Mouse (Mus musculus): Measurements from ENCODE around the gene Bcan. TPM values are rescaled to one million over a fixed set of nuclear protein-coding genes. Genes with fewer than 3 reads are reported as not detected.

The Bcan gene
- polyA plus RNA-seq, 2 experiments = not detected

- no peak for DNase-seq (ENCODE audit: low read depth in 3 of 3, low spot score in 3 of 3)
- ATAC-seq (ENCODE audit: insufficient read depth) = no peak
- Histone ChIP-seq H3K36me3 (replicated peaks; ENCODE audit: control insufficient read depth, insufficient read depth, low read depth) (peaks cover 15% of the 10 kb centered on the region), H3K4me3 (ENCODE audit: insufficient read depth in 1 of 2, low read depth in 2 of 2, low read length in 2 of 2) (no peak overlapping the region), H3K4me1 (replicated peaks; ENCODE audit: control insufficient read depth in 2 of 2, insufficient read depth in 2 of 2, low read length in 1 of 2) (no peaks in the 10 kb centered on the region), H3K4me2 (ENCODE audit: low read depth) (no peak overlapping the region), H3K27ac (no peak overlapping the region), H3K27me3 (ENCODE audit: control insufficient read depth, insufficient read depth, low read length) (peaks cover 56% of the 10 kb centered on the region), H3K9ac (replicated peaks) (no peak overlapping the region), H3K9me3 (ENCODE audit: control insufficient read depth, low read length) (no peaks in the 10 kb centered on the region)
- TF ChIP-seq CTCF (IDR thresholded peaks at IDR 0.05; ENCODE audit: low read depth) = no peak
- no peak for TF ChIP-seq EP300 (IDR thresholded peaks at IDR 0.05; ENCODE audit: low read depth)
- WGBS (ENCODE audit: insufficient replicate concordance) = 24% methylated on average over 12 of the region's 12 CpGs
Measured at GRCm38 (mm10) chr3:87945781-87946540, 54.1 kb downstream of the Bcan start.

- 30% methylated on average over 4 of the region's 4 CpGs for WGBS (ENCODE audit: insufficient replicate concordance)
Measured at GRCm38 (mm10) chr3:87944838-87945600, 55.0 kb downstream of the Bcan start.

GRCm38 (mm10) chr3:87943586-87943985 lies 56.4 kb downstream of the Bcan start:
- Histone ChIP-seq H3K27ac (no peak overlapping the region), H3K9ac (replicated peaks) (no peak overlapping the region), H3K36me3 (replicated peaks; ENCODE audit: control insufficient read depth, insufficient read depth, low read depth) (peaks cover 37% of the 10 kb centered on the region), H3K4me3 (ENCODE audit: insufficient read depth in 1 of 2, low read depth in 2 of 2, low read length in 2 of 2) (no peak overlapping the region), H3K27me3 (ENCODE audit: control insufficient read depth, insufficient read depth, low read length) (peaks cover 32% of the 10 kb centered on the region), H3K9me3 (ENCODE audit: control insufficient read depth, low read length) (no peaks in the 10 kb centered on the region), H3K4me1 (replicated peaks; ENCODE audit: control insufficient read depth in 2 of 2, insufficient read depth in 2 of 2, low read length in 1 of 2) (no peaks in the 10 kb centered on the region), H3K4me2 (ENCODE audit: low read depth) (no peak overlapping the region)
- TF ChIP-seq CTCF (IDR thresholded peaks at IDR 0.05; ENCODE audit: low read depth) = no peak
- no peak for TF ChIP-seq EP300 (IDR thresholded peaks at IDR 0.05; ENCODE audit: low read depth)
- ATAC-seq (ENCODE audit: insufficient read depth) (no peak), DNase-seq (ENCODE audit: low read depth in 3 of 3, low spot score in 3 of 3) (no peak)
- 73% methylated on average over 7 of the region's 7 CpGs for WGBS (ENCODE audit: insufficient replicate concordance)

More at GRCm38 (mm10) chr3:87944838-87945600, 55.0 kb downstream of the Bcan start:
- peaks cover 23% of the 10 kb centered on the region for H3K36me3 ChIP-seq (replicated peaks; ENCODE audit: control insufficient read depth, insufficient read depth, low read depth)
- no peak overlapping the region for H3K27ac ChIP-seq
- no peaks in the 10 kb centered on the region for H3K9me3 ChIP-seq (ENCODE audit: control insufficient read depth, low read length)
- H3K4me1 ChIP-seq (replicated peaks; ENCODE audit: control insufficient read depth in 2 of 2, insufficient read depth in 2 of 2, low read length in 1 of 2) = no peaks in the 10 kb centered on the region
- peak; percentile 15; the same call in 1 of the 2 replicates for ATAC-seq (ENCODE audit: insufficient read depth)
- H3K4me3 ChIP-seq (ENCODE audit: insufficient read depth in 1 of 2, low read depth in 2 of 2, low read length in 2 of 2) = no peak overlapping the region
- peaks cover 46% of the 10 kb centered on the region for H3K27me3 ChIP-seq (ENCODE audit: control insufficient read depth, insufficient read depth, low read length)
- no peak for DNase-seq (ENCODE audit: low read depth in 3 of 3, low spot score in 3 of 3)
- H3K4me2 ChIP-seq (ENCODE audit: low read depth) = no peak overlapping the region
- H3K9ac ChIP-seq (replicated peaks) = no peak overlapping the region
- no peak for TF ChIP-seq EP300 (IDR thresholded peaks at IDR 0.05; ENCODE audit: low read depth)
- TF ChIP-seq CTCF (IDR thresholded peaks at IDR 0.05; ENCODE audit: low read depth) = no peak

- H3K4me2 ChIP-seq (ENCODE audit: low read depth) = no peak overlapping the region
- no peak overlapping the region for H3K9ac ChIP-seq (replicated peaks)
- H3K27ac ChIP-seq = no peak overlapping the region
- DNase-seq (ENCODE audit: low read depth in 3 of 3, low spot score in 3 of 3) (no peak), ATAC-seq (ENCODE audit: insufficient read depth) (no peak)
- H3K4me1 ChIP-seq (replicated peaks; ENCODE audit: control insufficient read depth in 2 of 2, insufficient read depth in 2 of 2, low read length in 1 of 2) = no peaks in the 10 kb centered on the region
- peaks cover 44% of the 10 kb centered on the region for H3K36me3 ChIP-seq (replicated peaks; ENCODE audit: control insufficient read depth, insufficient read depth, low read depth)
- H3K27me3 ChIP-seq (ENCODE audit: control insufficient read depth, insufficient read depth, low read length) = peaks cover 21% of the 10 kb centered on the region
- H3K4me3 ChIP-seq (ENCODE audit: insufficient read depth in 1 of 2, low read depth in 2 of 2, low read length in 2 of 2) = no peak overlapping the region
- no peaks in the 10 kb centered on the region for H3K9me3 ChIP-seq (ENCODE audit: control insufficient read depth, low read length)
- 79% methylated on average over 2 of the region's 2 CpGs for WGBS (ENCODE audit: insufficient replicate concordance)
- no peak for TF ChIP-seq EP300 (IDR thresholded peaks at IDR 0.05; ENCODE audit: low read depth)
- TF ChIP-seq CTCF (IDR thresholded peaks at IDR 0.05; ENCODE audit: low read depth) = no peak
Measured at GRCm38 (mm10) chr3:87942471-87942870, 57.6 kb downstream of the Bcan start.

GRCm38 (mm10) chr3:87940611-87941010 lies 59.4 kb downstream of the Bcan start:
- Histone ChIP-seq H3K4me3 (ENCODE audit: insufficient read depth in 1 of 2, low read depth in 2 of 2, low read length in 2 of 2) (no peak overlapping the region), H3K4me1 (replicated peaks; ENCODE audit: control insufficient read depth in 2 of 2, insufficient read depth in 2 of 2, low read length in 1 of 2) (no peaks in the 10 kb centered on the region; a peak in 1 of 4 replicates), H3K9ac (replicated peaks) (no peak overlapping the region), H3K27me3 (ENCODE audit: control insufficient read depth, insufficient read depth, low read length) (peaks cover 2% of the 10 kb centered on the region; the same call in 1 of the 2 replicates), H3K9me3 (ENCODE audit: control insufficient read depth, low read length) (no peaks in the 10 kb centered on the region), H3K36me3 (replicated peaks; ENCODE audit: control insufficient read depth, insufficient read depth, low read depth) (peaks cover 56% of the 10 kb centered on the region), H3K4me2 (ENCODE audit: low read depth) (no peak overlapping the region), H3K27ac (no peak overlapping the region)
- TF ChIP-seq EP300 (IDR thresholded peaks at IDR 0.05; ENCODE audit: low read depth) = no peak
- TF ChIP-seq CTCF (IDR thresholded peaks at IDR 0.05; ENCODE audit: low read depth) = no peak
- no peak for ATAC-seq (ENCODE audit: insufficient read depth)
- DNase-seq (ENCODE audit: low read depth in 3 of 3, low spot score in 3 of 3) = no peak
- WGBS (ENCODE audit: insufficient replicate concordance) = 81% methylated on average over 5 of the region's 5 CpGs

Other genes starting within 250 kb of the Bcan start
- gene Ntrk1, start 205.1 kb downstream of the Bcan start, polyA plus RNA-seq (2012; rRNA removed) = 0.08 and 0.10 TPM in 2 replicates
- 0.04 and 0.14 TPM in 2 replicates for gene Ntrk1, start 205.1 kb downstream of the Bcan start, polyA plus RNA-seq (2014; fragmentation: Nextera tagmentation; extraction: Ambion mirVana)
- 0.02 TPM in 2 replicates for gene Insrr, start 203.3 kb downstream of the Bcan start, polyA plus RNA-seq (2012; rRNA removed)
- gene Insrr, start 203.3 kb downstream of the Bcan start, polyA plus RNA-seq (2014; fragmentation: Nextera tagmentation; extraction: Ambion mirVana) = not detected in 2 replicates
- gene Pear1, start 175.9 kb downstream of the Bcan start, polyA plus RNA-seq (2012; rRNA removed) = 5.4 and 6.9 TPM in 2 replicates
- 3.8 and 4.5 TPM in 2 replicates for gene Pear1, start 175.9 kb downstream of the Bcan start, polyA plus RNA-seq (2014; fragmentation: Nextera tagmentation; extraction: Ambion mirVana)
- 0.04 and 0.09 TPM in 2 replicates for gene Sh2d2a, start 153.5 kb downstream of the Bcan start, polyA plus RNA-seq (2012; rRNA removed)
- gene Sh2d2a, start 153.5 kb downstream of the Bcan start, polyA plus RNA-seq (2014; fragmentation: Nextera tagmentation; extraction: Ambion mirVana) = 0.10 and 0.13 TPM in 2 replicates
- 14.8 and 15.4 TPM in 2 replicates for gene Prcc, start 114.6 kb downstream of the Bcan start, polyA plus RNA-seq (2012; rRNA removed)
- 5.0 and 6.7 TPM in 2 replicates for gene Prcc, start 114.6 kb downstream of the Bcan start, polyA plus RNA-seq (2014; fragmentation: Nextera tagmentation; extraction: Ambion mirVana)
- 108 and 167 TPM in 2 replicates for gene Hdgf, start 93.9 kb downstream of the Bcan start, polyA plus RNA-seq (2012; rRNA removed)
- gene Hdgf, start 93.9 kb downstream of the Bcan start, polyA plus RNA-seq (2014; fragmentation: Nextera tagmentation; extraction: Ambion mirVana) = 204 and 256 TPM in 2 replicates
- 43.9 and 50.1 TPM in 2 replicates for gene Mrpl24, start 80.7 kb downstream of the Bcan start, polyA plus RNA-seq (2012; rRNA removed)
- gene Mrpl24, start 80.7 kb downstream of the Bcan start, polyA plus RNA-seq (2014; fragmentation: Nextera tagmentation; extraction: Ambion mirVana) = 37.9 and 43.4 TPM in 2 replicates
- 9.3 and 14.8 TPM in 2 replicates for gene Isg20l2, start 69.9 kb downstream of the Bcan start, polyA plus RNA-seq (2012; rRNA removed)
- gene Isg20l2, start 69.9 kb downstream of the Bcan start, polyA plus RNA-seq (2014; fragmentation: Nextera tagmentation; extraction: Ambion mirVana) = 9.7 and 11.0 TPM in 2 replicates
- gene Rrnad1, start 69.5 kb downstream of the Bcan start, polyA plus RNA-seq (2012; rRNA removed) = 8.9 and 9.2 TPM in 2 replicates
- 3.5 and 3.6 TPM in 2 replicates for gene Rrnad1, start 69.5 kb downstream of the Bcan start, polyA plus RNA-seq (2014; fragmentation: Nextera tagmentation; extraction: Ambion mirVana)
- 0.17 and 0.23 TPM in 2 replicates for gene Crabp2, start 51.6 kb downstream of the Bcan start, polyA plus RNA-seq (2012; rRNA removed)
- 0.10 and 0.15 TPM in 2 replicates for gene Crabp2, start 51.6 kb downstream of the Bcan start, polyA plus RNA-seq (2014; fragmentation: Nextera tagmentation; extraction: Ambion mirVana)
- 0.78 and 1.1 TPM in 2 replicates for gene Nes, start 29.2 kb downstream of the Bcan start, polyA plus RNA-seq (2012; rRNA removed)
- 0.80 and 0.83 TPM in 2 replicates for gene Nes, start 29.2 kb downstream of the Bcan start, polyA plus RNA-seq (2014; fragmentation: Nextera tagmentation; extraction: Ambion mirVana)
- gene Hapln2, start 27.4 kb upstream of the Bcan start, polyA plus RNA-seq (2012; rRNA removed) = not detected in 2 replicates
- not detected in 2 replicates for gene Hapln2, start 27.4 kb upstream of the Bcan start, polyA plus RNA-seq (2014; fragmentation: Nextera tagmentation; extraction: Ambion mirVana)
- gene Gpatch4, start 42.9 kb upstream of the Bcan start, polyA plus RNA-seq (2012; rRNA removed) = 5.4 and 11.5 TPM in 2 replicates
- gene Gpatch4, start 42.9 kb upstream of the Bcan start, polyA plus RNA-seq (2014; fragmentation: Nextera tagmentation; extraction: Ambion mirVana) = 19.0 and 22.2 TPM in 2 replicates
- 25.0 and 26.1 TPM in 2 replicates for gene Naxe, start 58.3 kb upstream of the Bcan start, polyA plus RNA-seq (2012; rRNA removed)
- gene Naxe, start 58.3 kb upstream of the Bcan start, polyA plus RNA-seq (2014; fragmentation: Nextera tagmentation; extraction: Ambion mirVana) = 59.6 and 67.7 TPM in 2 replicates
- not detected in 2 replicates for gene Ttc24, start 78.1 kb upstream of the Bcan start, polyA plus RNA-seq (2012; rRNA removed)
- not detected in 2 replicates for gene Ttc24, start 78.1 kb upstream of the Bcan start, polyA plus RNA-seq (2014; fragmentation: Nextera tagmentation; extraction: Ambion mirVana)
- gene Iqgap3, start 81.7 kb upstream of the Bcan start, polyA plus RNA-seq (2012; rRNA removed) = 8.4 and 8.8 TPM in 2 replicates
- gene Iqgap3, start 81.7 kb upstream of the Bcan start, polyA plus RNA-seq (2014; fragmentation: Nextera tagmentation; extraction: Ambion mirVana) = 6.7 and 7.6 TPM in 2 replicates
- 10.3 and 11.1 TPM in 2 replicates for gene Mef2d, start 142.1 kb upstream of the Bcan start, polyA plus RNA-seq (2012; rRNA removed)
- 6.4 and 7.5 TPM in 2 replicates for gene Mef2d, start 142.1 kb upstream of the Bcan start, polyA plus RNA-seq (2014; fragmentation: Nextera tagmentation; extraction: Ambion mirVana)